Mouse (Mus musculus): ENCODE data around the gene Whamm.
A peak's percentile ranks its signal among the peaks of the same experiment; 100 is the strongest.

Whamm gene

DNA sequence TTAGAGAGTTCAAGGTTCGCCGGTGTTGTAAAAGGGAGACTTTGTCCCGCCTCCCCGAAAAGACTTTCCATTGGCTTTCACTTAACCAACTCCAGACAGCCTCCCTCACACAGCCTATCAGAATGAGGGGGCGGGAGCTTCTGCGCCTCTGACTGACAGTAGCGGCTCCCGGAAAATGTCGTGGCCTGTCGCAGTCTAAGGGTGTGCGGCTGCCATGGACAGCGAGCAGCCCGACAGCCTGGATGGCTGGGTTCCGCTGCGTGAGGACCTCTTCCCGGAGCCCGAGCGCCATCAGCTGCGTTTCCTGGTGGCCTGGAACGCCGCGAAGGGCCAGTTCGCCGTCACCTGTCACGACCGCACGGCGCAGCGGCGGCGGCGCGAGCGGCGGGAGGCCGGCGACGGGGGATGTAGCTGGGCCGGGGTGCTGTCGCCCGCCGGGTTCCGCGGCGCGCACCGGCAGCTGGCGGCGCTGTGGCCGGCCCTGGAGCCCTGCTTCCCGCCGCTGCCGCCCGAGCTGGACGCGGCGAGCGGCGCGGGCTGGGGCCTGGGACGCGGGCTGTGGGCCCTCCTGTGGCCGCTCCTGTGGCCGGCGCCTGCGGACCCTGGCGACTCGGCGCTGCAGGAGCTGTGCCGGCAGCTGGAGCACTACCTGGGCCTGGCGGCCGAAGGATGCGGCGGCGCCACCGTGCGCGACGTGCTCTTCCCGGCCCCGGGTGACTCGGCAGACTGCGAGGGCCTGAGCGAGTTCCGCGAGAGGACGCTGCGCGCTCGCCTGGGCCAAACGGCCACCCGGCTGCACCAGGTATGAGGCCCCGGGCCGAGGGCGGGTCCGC lies at the start of gene Whamm:
Gene Whamm (plus strand): TSS at position 159 of the 833 bp plus-strand sequence.
- peak; percentile 96 for DNase-seq (ENCODE audit: low read depth, low spot score)

DNA sequence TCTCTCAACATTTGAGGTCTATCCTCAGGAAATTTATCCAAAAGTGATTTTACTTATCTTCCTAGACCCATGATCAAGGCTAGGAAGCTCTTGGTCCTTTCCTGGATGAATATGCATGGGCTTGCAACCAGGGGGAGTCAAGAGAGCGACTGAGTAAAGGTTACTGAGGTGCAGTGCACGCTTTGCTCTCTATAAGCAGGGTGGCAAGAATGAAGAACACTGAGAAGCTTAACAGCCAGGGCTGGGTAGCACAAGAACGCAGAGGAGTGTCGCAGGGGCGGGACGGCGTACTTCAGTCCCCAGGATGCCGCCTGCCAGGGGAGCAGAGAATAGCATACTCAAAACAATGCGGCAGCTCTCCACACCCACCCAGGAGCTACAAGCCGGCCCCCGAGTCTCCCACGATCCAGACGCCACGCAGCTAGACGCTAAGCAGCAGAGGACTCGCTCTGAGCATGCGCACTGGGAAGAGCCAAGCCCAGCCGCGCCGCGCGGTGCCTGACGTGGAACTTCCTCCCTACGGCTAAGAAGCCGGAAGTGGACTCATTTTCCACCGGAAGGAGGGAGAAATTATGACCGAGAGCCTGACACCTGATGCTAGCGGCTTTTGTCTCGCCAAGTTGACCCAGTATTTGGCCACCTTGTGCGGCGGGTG lies 47.9 kb upstream of the Whamm start:
- peak; percentile 97 for DNase-seq (ENCODE audit: low read depth, low spot score)

DNA sequence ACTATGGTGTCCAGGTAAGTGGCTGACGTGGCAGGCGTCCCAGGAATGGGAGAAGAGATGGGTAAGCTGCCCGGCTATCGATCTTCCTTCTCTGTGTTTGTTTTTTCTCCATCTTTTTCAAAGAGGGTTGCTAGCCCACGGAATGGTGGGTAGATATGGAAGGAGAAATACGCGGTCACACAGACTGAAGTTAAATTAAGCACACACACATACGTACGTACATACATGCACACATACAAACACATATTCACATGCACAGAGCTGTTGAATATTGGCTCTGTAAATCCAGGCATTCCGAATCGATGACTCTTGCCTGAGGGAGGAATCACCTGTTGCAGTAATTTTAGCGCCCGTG lies 47.4 kb upstream of the Whamm start:
- no peak for DNase-seq (ENCODE audit: low read depth, low spot score)

DNA sequence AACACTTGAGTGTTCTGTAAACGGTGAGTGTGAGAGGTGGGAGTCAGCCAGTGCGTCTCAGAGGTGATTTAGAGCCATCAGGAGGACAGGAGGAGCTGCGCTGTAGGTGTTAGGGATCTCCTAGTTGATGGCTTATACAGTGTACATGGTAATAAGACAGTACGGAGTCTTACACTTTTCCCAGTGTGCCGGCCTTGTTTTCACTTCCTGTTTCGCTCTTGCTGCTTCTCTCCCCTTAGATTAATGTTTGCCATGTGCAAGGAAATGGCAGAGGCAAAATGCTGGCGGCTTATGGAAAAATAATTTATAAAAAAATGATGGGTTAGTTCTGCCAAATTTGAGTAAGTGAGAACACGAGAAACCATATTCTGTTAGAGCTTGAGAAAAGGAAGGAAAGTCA lies 42.1 kb upstream of the Whamm start:
- DNase-seq (ENCODE audit: low read depth, low spot score): no peak

- DNase-seq (ENCODE audit: low read depth, low spot score): no peak
Observed at GRCm38 (mm10) chr7:81531462-81531861, 39.6 kb upstream of the Whamm start.

DNA sequence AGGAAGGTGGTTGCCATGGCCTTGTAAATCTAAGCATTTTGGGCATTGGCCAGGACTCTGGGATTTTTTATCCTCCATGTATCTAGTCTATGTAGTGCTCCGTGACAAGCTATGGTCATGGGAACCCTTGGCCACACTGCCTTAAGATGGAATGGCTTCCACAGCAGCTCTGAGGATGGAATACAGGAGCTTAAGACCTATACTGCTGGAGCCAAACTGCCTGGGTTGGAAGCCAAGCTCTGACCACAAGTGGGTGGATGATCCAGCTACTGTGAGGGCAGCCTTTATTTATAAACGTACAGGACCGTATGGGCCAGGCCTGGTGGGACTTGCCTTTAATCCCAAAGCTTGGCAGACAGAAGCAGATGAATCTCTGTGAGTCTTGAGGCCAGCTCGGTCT lies 34.6 kb upstream of the Whamm start:
- DNase-seq (ENCODE audit: low read depth, low spot score): no peak

DNA sequence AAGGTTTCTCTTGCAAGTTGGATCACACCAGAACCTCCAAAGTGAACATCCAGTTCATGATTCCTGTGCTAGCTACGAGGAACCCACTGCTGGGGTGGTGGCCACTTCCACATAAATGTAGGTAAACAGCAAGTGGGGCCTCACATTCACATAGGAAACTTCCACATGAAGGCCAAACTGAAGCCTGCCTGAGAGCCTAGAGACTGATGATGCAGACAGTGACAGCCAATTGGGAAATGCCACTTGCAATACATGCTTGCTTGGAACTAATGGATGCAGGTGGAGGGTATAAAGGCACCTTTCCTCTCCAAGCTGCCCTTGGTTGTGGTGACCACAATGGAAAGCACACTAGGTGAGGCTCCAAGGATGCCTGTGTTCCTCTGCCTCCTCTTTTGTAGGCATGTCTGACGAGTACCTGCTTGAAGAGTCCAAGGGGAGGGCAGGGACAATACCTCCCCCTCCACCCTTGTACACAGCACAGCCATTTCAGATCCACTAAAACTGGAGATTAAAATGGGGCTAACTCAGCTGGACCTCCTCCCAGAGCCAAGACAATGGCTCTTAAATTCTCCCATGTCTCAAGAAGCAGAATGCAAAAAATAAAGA lies 32.9 kb upstream of the Whamm start:
- peak; percentile 69 for DNase-seq (ENCODE audit: low read depth, low spot score)

DNA sequence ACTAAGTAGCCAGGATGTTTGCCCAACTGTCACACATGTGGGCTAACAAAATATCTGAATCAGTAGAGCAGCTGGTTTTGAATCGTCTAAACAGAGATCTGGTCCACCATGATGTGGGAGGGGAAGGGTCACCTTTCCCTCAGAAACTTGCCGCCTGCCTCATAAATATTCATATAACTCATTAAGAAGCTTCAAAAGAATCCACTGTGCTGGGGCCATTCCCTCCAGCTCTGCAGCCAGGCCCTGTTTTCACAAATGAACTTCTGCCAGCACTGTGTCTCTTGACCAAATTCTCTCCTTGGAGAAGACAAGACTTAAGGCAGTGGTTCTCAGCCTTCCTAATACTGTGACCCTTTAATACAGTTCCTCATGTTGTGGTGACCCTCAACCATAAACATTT lies 31.5 kb upstream of the Whamm start:
- no peak for DNase-seq (ENCODE audit: low read depth, low spot score)

DNA sequence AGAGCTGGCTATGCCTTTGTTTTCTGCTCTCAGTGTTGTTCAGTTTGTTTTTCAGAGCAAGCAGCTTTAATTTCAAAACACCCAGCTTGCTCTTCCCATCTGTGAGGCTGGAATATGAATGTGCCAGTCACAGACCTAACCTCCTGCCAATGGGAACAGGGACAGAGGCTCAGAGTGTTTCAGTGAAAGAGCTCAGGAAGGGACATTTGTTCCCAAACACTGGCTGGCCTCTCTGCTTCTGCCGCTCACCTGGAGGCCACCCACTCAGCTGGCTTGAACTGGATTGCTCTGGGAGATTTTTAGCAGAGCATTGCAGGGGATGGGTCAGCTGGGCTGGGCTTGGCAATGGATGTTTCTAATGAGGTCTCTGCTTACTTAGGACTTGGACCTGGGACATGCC lies 30.1 kb upstream of the Whamm start:
- DNase-seq (ENCODE audit: low read depth, low spot score): no peak

GRCm38 (mm10) chr7:81541924-81542524 lies 29.0 kb upstream of the Whamm start:
- DNase-seq (ENCODE audit: low read depth, low spot score): no peak

DNA sequence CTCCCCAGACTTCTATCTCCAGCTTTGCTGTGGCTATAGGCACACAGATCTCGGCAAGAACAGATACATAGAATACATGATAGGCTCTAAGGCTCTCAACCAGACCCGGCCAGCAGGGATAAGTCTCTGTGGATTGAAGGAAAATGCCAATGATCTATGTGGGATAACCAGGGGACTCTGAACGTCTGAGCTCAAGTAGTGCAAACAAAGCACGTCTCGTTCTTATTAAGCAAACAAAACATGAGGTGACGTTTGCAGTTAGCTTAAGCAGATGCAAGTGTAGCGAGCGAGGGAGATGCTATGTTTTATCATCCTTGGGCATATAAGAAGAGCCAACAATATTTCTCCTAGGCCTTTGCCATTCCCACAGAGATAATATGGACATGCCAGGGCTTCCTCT lies 28.1 kb upstream of the Whamm start:
- no peak for DNase-seq (ENCODE audit: low read depth, low spot score)

DNA sequence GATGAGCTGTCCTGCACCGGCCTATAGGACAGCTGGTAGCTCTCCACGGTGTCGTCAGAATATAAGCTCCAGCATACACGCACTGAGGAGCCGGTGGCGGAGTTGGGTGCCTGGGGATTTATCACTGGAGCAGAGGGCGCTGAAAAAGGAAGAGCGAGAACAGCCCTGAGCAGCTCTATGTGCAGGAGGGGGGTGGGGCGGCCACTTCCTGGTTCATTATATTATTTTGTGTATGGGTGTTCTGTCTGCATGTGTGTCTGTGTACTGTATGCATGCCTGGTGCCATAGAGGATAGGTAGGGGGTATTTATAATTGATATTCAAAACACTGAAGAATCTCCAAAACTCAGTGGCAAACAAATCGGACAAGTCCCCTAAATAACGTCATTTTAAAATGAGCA lies 22.2 kb upstream of the Whamm start:
- peak; percentile 46 for DNase-seq (ENCODE audit: low read depth, low spot score)

DNA sequence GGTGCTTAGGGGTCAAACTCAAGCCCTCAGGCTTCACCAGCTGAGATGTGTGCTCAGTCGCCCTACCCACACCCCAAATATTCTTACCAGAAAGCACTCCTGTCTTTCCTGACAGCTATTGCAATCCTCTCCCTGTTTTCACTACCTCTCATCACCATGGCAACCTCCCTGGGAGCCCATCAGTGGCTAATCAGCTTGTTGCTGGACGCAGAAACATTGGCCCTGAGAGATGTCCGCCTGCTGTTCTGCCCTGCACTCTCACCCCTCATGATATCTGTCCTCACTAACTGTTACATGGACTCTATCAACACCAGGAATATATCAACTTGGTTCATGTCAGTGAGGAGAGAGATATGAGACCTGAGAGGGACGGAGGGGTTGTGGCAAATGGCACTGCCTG lies 17.5 kb upstream of the Whamm start:
- DNase-seq (ENCODE audit: low read depth, low spot score): no peak

- DNase-seq (ENCODE audit: low read depth, low spot score): peak; percentile 47
Observed at GRCm38 (mm10) chr7:81554369-81554768, 16.7 kb upstream of the Whamm start.

- no peak for DNase-seq (ENCODE audit: low read depth, low spot score)
Observed at GRCm38 (mm10) chr7:81556839-81557238, 14.2 kb upstream of the Whamm start.

GRCm38 (mm10) chr7:81557252-81557984 lies 13.6 kb upstream of the Whamm start:
- no peak for DNase-seq (ENCODE audit: low read depth, low spot score)

- no peak for DNase-seq (ENCODE audit: low read depth, low spot score)
Observed at GRCm38 (mm10) chr7:81557985-81558360, 13.1 kb upstream of the Whamm start.

- DNase-seq (ENCODE audit: low read depth, low spot score): no peak
Observed at GRCm38 (mm10) chr7:81559231-81559980, 11.7 kb upstream of the Whamm start.

DNA sequence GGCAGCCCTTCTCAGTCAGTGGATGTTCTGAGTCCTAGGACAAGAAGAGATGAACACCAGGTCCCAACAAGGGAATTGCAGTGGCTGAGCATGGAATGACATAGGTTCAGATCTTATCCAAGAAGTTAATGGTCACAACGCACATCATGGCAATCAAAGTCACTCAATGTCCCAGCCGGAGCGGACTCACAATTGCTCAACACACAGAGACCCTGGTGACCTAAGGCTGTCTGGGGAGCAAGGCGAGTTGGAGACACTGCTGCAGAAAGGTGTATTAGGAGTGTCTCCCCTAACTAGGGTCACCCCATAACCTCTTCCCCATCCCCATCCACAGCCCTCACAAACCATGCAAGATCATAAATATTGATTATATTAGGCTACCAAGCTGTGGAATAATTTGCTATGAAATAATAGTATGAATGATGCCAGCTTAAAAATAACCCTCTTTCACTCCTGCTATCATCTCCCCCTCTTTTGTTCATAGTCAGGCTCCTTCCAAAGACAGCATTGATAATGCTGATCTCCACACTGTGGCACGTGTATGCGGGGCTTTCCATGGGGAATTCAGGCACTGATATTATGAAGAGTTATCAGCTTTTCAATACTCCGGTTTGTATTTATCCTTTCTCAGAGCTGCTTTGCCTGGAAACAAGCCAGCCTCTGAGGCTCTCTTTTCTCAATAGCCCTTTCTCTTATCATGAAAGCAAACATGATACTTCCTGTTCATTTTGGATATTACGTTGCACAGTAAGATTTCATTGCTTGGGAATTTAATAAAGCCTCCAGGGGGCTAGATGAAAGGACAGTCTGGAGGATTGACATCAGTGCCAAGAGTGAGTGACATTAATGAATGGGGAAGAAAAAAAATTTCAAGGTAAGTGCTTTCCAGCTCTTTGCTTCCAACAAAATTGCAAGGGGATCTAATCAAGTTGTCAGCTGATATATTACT lies 10.7 kb upstream of the Whamm start:
- DNase-seq (ENCODE audit: low read depth, low spot score): no peak

- DNase-seq (ENCODE audit: low read depth, low spot score): no peak
Observed at GRCm38 (mm10) chr7:81561211-81561610, 9.9 kb upstream of the Whamm start.

Measured in CD4-positive, CD25-positive, alpha-beta regulatory T cell, adult 2 months (primary cell).